Mouse (Mus musculus): Measurements from ENCODE around the gene Upf1. TPM values are rescaled to one million over a fixed set of nuclear protein-coding genes. Genes with fewer than 3 reads are reported as not detected.

Gene Upf1
- polyA plus RNA-seq (2016; fragmentation: Nextera tagmentation; extraction: Ambion mirVana) = 14.5 and 16.3 TPM in 2 replicates

GRCm38 (mm10) chr8:70353194-70353817, at the start of gene Upf1:
Upf1 (minus strand) TSS chr8:70353278.
- H3K4me1 ChIP-seq = peaks cover 56% of the 10 kb centered on the region
- WGBS = under 1% methylated on average over 68 of the region's 69 CpGs
- peak within 1 kb of the TSS; percentile 97 for H3K4me3 ChIP-seq
- H3K36me3 ChIP-seq (replicated peaks) = peaks cover 30% of the 10 kb centered on the region
- H3K27me3 ChIP-seq (ENCODE audit: poor library complexity, severe bottlenecking) = no peaks in the 10 kb centered on the region
- H3K9me3 ChIP-seq = no peaks in the 10 kb centered on the region
- peak; percentile 98 for DNase-seq (ENCODE audit: extremely low spot score, low spot score)
- peak within 1 kb of the TSS; percentile 96 for H3K27ac ChIP-seq

DNA sequence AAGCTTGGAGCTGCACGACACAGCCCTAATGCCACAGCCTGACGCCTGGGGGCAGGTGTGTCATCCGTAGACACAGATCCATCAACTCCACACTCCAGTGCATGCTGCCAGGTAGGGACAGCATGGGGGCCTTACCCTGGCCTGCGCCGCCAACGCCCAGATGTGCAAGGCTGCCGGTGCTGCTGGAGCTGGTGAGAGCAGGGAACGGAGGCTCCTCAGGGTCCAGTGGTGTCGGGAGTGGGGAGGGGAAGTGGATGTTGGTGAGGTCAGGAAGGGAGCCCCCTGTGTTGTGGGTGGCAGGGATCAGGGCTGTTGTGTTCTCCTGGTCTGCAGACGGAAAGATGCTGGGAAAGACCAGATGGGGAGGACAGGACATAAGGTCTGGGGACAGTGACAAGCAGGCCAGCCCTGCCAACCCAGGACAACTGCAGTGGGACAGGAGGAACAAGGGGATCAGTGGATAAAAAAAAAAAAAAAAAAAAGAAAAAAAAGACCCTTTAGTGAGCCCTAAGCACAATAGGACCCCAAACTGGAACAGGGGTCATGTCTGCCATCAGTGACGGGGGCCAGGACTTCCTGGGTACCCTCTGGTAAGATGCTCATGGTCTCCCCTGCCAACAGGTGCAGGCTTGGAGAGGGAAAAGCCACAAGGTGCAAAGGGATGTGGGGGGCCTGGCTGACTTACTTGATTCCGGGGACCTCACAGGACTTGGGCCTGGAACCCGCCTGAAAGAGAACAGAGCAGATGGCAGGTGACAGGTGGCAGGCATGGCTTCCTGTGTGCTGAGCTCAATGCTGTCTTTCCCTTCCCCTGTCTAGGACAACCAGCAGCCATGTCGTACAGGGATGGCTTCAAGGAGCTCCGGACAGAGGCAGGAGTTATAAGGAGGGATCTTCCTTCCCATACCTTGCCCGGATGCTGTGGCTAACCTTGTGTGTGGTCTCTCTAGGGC, 44.8 kb upstream of the Upf1 start:
- Histone ChIP-seq H3K4me3 (no peak overlapping the region), H3K4me1 (no peaks in the 10 kb centered on the region), H3K27ac (no peak overlapping the region), H3K36me3 (replicated peaks) (peaks cover 6% of the 10 kb centered on the region), H3K27me3 (ENCODE audit: poor library complexity, severe bottlenecking) (no peaks in the 10 kb centered on the region), H3K9me3 (no peaks in the 10 kb centered on the region)
- DNase-seq (ENCODE audit: extremely low spot score, low spot score) = no peak
- 88% methylated on average over 16 of the region's 16 CpGs for WGBS

DNA sequence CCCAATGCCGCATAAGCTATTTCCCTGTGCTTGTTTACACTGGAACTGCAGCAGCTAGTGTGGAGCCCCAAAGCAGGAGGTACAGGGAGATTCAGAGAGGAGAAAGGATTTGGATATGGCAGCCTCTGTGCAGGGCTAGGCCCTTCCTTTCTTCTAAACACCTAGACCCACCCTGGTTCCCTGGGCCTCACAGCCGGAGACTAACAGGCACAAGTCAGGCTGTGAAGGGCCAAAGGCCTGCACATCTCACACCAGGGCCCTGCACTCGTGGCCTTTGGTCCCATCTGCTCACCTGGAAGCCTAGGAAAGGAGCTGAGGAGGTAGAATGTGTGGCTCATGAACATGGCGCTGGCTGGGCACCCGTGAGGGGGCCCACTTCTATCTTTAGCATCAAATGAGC, 43.1 kb upstream of the Upf1 start:
- peaks cover 14% of the 10 kb centered on the region for H3K36me3 ChIP-seq (replicated peaks)
- H3K27me3 ChIP-seq (ENCODE audit: poor library complexity, severe bottlenecking) = no peaks in the 10 kb centered on the region
- no peak for DNase-seq (ENCODE audit: extremely low spot score, low spot score)
- no peak overlapping the region for H3K4me3 ChIP-seq
- 0 out of 2 replicates have a peak, but pooled peaks cover 1% of the 10 kb centered on the region for H3K4me1 ChIP-seq
- H3K9me3 ChIP-seq = no peaks in the 10 kb centered on the region
- WGBS = 76% methylated on average over 5 of the region's 5 CpGs
- no peak overlapping the region for H3K27ac ChIP-seq

DNA sequence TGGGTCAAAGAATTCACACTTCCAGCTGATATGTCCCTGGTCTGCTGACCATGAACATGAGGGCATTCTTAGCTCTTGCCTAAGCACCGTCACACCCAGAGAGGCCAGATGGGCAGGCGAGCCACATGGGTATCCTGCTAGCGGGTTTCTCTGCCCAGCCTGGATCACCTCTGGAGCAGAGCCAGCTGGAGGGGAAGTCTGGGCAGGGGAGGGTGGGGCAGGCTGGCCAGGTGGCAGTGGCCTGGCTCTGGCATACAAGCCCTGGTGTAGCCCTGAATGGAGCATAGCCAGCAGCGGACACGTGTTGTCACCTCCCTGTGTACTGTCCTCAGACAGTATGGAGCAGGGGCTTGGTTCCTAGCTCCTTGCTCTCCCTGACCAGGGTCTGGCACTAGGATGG, 42.6 kb upstream of the Upf1 start:
- Histone ChIP-seq H3K4me1 (0 out of 2 replicates have a peak, but pooled peaks cover 6% of the 10 kb centered on the region), H3K9me3 (no peaks in the 10 kb centered on the region), H3K4me3 (no peak overlapping the region), H3K27ac (no peak overlapping the region), H3K36me3 (replicated peaks) (peaks cover 18% of the 10 kb centered on the region), H3K27me3 (ENCODE audit: poor library complexity, severe bottlenecking) (no peaks in the 10 kb centered on the region)
- no peak for DNase-seq (ENCODE audit: extremely low spot score, low spot score)
- WGBS = 86% methylated on average over 5 of the region's 5 CpGs

DNA sequence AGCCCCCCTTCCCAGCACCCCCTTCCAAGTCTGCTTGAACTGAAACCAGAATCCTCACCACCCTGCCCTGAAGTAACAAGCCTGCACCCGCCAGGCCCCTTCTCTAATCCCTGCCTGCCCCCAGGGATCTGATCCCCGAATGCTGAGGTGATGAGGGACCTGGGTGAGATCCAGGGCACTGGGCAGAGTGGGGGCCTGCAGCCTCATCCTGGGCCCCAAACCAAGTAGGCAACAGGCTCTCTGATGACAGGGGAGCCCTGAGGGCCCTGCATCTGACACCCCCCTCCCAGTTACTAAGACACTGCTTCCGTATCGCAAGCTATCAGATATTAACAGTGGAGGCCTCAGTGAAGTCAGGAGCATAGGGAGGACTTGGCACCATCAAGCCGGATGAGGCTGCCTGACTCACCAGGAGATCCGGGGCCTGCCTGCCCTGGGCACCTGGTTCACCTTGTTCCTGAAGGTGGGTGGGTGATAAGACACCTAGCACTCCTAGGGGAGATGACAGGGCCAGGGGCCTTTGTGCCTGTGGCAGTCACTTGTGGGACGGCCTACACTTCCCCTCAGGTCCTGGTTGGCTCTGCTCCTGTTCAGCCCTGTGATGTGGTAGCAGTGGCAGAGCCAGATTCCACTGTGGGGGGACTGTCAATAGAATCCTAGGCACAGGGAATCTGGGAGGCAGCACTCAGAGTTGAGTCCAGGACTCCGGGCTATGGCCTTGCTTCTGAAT, 41.4 kb upstream of the Upf1 start:
- H3K27ac ChIP-seq = no peak overlapping the region
- 89% methylated on average over 8 of the region's 8 CpGs for WGBS
- no peaks in the 10 kb centered on the region for H3K9me3 ChIP-seq
- H3K27me3 ChIP-seq (ENCODE audit: poor library complexity, severe bottlenecking) = no peaks in the 10 kb centered on the region
- no peak for DNase-seq (ENCODE audit: extremely low spot score, low spot score)
- no peak overlapping the region for H3K4me3 ChIP-seq
- H3K36me3 ChIP-seq (replicated peaks) = peaks cover 12% of the 10 kb centered on the region
- 0 out of 2 replicates have a peak, but pooled peaks cover 6% of the 10 kb centered on the region for H3K4me1 ChIP-seq

DNA sequence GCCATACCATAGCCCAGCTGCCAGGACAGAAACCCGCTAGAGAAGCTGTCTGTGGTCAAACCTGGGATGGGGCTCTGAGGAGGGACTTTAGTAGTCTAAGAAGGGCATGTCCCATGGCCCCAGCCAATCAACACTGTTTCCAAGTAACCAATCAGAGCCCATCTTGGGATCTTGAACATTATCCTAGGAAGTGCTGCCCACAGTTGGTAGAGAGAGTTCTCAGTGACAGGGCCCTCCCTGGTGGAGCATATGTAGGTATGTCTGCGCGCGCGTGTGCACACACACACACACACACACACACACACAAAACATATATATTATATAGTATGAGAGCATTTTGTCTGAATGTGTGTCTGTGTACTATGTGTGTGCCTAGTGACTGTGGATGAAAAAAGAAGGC, 40.0 kb upstream of the Upf1 start:
- Histone ChIP-seq H3K36me3 (replicated peaks) (peaks cover 16% of the 10 kb centered on the region), H3K27me3 (ENCODE audit: poor library complexity, severe bottlenecking) (no peaks in the 10 kb centered on the region), H3K9me3 (no peaks in the 10 kb centered on the region), H3K4me3 (no peak overlapping the region), H3K4me1 (peaks cover 8% of the 10 kb centered on the region; the same call in 1 of the 2 replicates), H3K27ac (no peak overlapping the region)
- 84% methylated on average over 5 of the region's 5 CpGs for WGBS
- no peak for DNase-seq (ENCODE audit: extremely low spot score, low spot score)

- Histone ChIP-seq H3K4me3 (no peak overlapping the region), H3K36me3 (replicated peaks) (peaks cover 46% of the 10 kb centered on the region), H3K9me3 (no peaks in the 10 kb centered on the region), H3K27me3 (ENCODE audit: poor library complexity, severe bottlenecking) (no peaks in the 10 kb centered on the region), H3K27ac (no peak overlapping the region), H3K4me1 (peaks cover 14% of the 10 kb centered on the region; the same call in 1 of the 2 replicates)
- WGBS = 92% methylated on average over 2 of the region's 2 CpGs
- DNase-seq (ENCODE audit: extremely low spot score, low spot score) = no peak
Measured at GRCm38 (mm10) chr8:70389678-70390077, 36.6 kb upstream of the Upf1 start.

GRCm38 (mm10) chr8:70383287-70383686, 30.2 kb upstream of the Upf1 start:
- Histone ChIP-seq H3K27ac (no peak overlapping the region), H3K36me3 (replicated peaks) (peaks cover 35% of the 10 kb centered on the region), H3K9me3 (no peaks in the 10 kb centered on the region), H3K4me1 (peaks cover 8% of the 10 kb centered on the region; the same call in 1 of the 2 replicates), H3K4me3 (no peak overlapping the region), H3K27me3 (ENCODE audit: poor library complexity, severe bottlenecking) (peaks cover 43% of the 10 kb centered on the region)
- WGBS = 71% methylated on average over 3 of the region's 3 CpGs
- peak; percentile 45 for DNase-seq (ENCODE audit: extremely low spot score, low spot score)

GRCm38 (mm10) chr8:70380069-70380468, 27.0 kb upstream of the Upf1 start:
- Histone ChIP-seq H3K4me1 (peaks cover 16% of the 10 kb centered on the region), H3K27me3 (ENCODE audit: poor library complexity, severe bottlenecking) (peaks cover 76% of the 10 kb centered on the region), H3K27ac (no peak overlapping the region), H3K9me3 (no peaks in the 10 kb centered on the region), H3K36me3 (replicated peaks) (peaks cover 4% of the 10 kb centered on the region), H3K4me3 (no peak overlapping the region)
- 86% methylated on average over 12 of the region's 12 CpGs for WGBS
- no peak for DNase-seq (ENCODE audit: extremely low spot score, low spot score)

GRCm38 (mm10) chr8:70377049-70377448, 24.0 kb upstream of the Upf1 start:
- H3K4me1 ChIP-seq = peaks cover 36% of the 10 kb centered on the region
- H3K27me3 ChIP-seq (ENCODE audit: poor library complexity, severe bottlenecking) = peaks cover 95% of the 10 kb centered on the region
- H3K36me3 ChIP-seq (replicated peaks) = no peaks in the 10 kb centered on the region
- WGBS = 11% methylated on average over 15 of the region's 15 CpGs
- no peak overlapping the region; the same call in 1 of the 2 replicates for H3K4me3 ChIP-seq
- DNase-seq (ENCODE audit: extremely low spot score, low spot score) = no peak
- no peak overlapping the region for H3K27ac ChIP-seq
- H3K9me3 ChIP-seq = no peaks in the 10 kb centered on the region

GRCm38 (mm10) chr8:70376275-70376741, 23.2 kb upstream of the Upf1 start:
- Histone ChIP-seq H3K4me1 (peaks cover 36% of the 10 kb centered on the region), H3K27ac (no peak overlapping the region), H3K27me3 (ENCODE audit: poor library complexity, severe bottlenecking) (peaks cover 95% of the 10 kb centered on the region), H3K9me3 (no peaks in the 10 kb centered on the region), H3K36me3 (replicated peaks) (no peaks in the 10 kb centered on the region), H3K4me3 (peak overlapping the region; percentile 18)
- WGBS = 7% methylated on average over 37 of the region's 37 CpGs
- DNase-seq (ENCODE audit: extremely low spot score, low spot score) = no peak

DNA sequence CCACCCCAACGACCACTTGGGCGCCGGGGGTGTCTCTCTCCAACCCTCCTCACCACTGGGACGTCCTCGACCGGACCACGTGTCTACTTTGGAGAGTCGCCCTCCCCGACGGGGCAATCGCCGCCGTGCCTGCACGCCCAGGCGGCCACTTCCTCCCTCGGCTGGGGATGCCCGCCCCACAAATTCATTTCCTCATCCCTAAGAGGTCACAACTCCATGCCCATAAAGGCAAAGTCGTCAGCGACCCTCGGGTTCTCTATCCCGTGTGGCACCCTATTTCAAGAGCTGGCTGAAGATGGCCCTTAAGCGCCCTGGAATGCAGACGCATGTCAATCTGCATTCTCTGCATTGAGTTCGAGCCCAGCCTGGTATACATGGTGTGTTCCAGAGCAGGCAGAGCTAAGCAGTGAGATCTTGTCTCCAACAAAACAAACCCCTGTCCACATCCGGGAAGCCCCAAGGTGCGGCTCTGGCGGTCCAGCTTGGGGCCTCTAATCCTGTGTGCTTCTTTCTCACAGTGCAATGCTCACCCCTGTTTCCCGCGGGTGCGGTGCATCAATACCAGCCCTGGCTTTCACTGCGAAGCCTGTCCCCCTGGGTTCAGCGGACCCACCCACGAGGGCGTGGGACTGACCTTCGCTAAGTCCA, 22.3 kb upstream of the Upf1 start:
- no peak overlapping the region for H3K27ac ChIP-seq
- no peak for DNase-seq (ENCODE audit: extremely low spot score, low spot score)
- no peaks in the 10 kb centered on the region for H3K36me3 ChIP-seq (replicated peaks)
- peak overlapping the region; percentile 51 for H3K4me3 ChIP-seq
- peaks cover 100% of the 10 kb centered on the region for H3K27me3 ChIP-seq (ENCODE audit: poor library complexity, severe bottlenecking)
- 7% methylated on average over 35 of the region's 35 CpGs for WGBS
- H3K4me1 ChIP-seq = peaks cover 36% of the 10 kb centered on the region
- no peaks in the 10 kb centered on the region for H3K9me3 ChIP-seq

Measured in forebrain, embryonic 10.5 days (tissue).